Mouse (Mus musculus): ENCODE results near the gene Cc2d2a.

Cc2d2a gene

DNA sequence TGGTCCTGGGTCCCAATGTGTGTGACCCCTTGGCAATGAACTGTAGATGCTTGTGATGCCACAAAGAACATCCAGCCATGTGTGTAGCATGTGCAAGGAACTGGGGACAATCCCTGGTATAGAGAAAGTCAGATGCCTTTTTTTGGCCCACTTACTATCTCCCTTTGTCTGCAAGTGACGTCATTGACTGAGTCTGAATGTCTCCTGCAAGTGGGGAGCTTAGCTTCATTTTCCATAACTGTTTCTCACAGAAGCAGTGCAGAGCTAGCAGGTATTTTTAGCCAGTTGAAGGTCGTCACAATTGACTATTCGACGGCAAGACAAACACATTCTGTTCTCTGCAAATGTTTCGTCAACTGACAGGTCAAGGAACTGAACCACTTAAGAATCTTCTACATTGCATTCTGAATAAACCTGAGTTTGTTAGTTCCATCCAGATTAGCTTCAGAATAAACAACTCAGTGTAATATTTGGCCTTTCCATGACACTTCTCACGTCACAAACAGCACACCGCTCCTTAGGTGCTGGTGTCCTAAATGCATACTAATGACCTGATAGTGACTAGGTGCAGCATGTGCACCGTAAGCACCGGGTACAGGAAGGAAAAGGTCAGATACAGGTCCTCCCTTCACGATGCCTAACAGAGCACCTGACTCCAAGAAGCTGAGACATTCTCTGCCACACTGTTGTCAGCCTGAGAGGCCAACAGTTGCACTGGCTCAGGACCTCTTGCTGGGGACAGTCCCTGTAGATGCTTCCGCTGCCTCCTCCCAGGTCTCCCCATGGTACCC lies 66.4 kb downstream of the Cc2d2a start:
- peak; percentile 4 for DNase-seq (ENCODE audit: low spot score)

DNA sequence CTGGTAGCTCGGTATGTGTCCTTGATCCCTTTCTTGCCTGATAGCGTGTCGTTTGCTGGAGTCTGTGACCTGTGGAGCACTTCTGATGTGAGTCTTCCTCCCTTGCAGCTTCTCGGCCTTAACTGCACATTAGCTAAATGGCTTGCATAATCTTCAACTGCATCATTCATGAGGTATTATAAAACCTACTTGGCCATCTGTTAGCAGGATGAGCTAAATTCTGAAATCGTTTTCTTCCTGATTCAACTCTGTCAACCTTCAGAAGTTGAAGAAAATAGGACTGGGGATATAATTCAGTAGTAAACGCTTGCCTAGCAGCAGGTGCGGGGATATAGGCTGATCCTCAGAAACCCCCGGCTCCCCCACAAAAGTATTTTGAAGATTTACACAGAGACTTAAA lies 70.2 kb downstream of the Cc2d2a start:
- no peak for DNase-seq (ENCODE audit: low spot score)

DNA sequence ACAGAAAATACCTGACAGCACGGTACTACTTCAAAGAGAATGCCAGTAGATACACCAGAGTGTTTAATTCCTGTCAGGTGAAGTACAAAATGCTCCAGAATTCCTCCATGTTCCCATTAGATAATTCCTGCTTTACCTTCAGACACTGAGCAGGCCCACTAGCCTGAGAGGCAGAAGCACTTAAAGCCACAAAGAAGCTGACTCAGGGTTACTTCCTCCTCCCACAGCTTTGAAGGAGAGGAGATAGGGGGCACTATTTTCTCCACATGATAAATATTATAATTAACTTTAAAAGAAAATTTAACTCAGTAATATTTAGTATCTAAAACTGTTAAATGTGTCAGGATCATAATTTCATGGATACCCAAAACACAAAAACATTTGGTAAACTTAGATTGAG lies 82.0 kb downstream of the Cc2d2a start:
- no peak for DNase-seq (ENCODE audit: low spot score)

DNA sequence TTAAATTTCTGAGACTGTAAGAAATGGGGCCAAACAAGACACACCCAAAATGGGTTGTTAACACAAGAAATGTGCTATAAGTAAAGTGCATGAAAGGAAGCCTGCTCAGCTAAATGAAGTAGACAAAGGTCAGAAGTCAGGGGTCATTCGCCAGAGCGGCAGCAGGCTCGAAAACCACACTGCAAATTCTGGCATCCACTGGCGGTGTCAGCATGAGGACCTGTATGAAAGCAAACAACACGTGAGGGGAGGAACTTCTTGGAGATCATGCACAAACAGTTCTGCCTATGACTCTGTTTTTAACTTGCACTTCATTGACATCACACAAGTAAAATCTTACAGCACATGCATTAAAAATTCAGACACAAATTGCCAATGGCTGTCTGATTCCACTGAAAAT lies 83.0 kb downstream of the Cc2d2a start:
- no peak for DNase-seq (ENCODE audit: low spot score)

DNA sequence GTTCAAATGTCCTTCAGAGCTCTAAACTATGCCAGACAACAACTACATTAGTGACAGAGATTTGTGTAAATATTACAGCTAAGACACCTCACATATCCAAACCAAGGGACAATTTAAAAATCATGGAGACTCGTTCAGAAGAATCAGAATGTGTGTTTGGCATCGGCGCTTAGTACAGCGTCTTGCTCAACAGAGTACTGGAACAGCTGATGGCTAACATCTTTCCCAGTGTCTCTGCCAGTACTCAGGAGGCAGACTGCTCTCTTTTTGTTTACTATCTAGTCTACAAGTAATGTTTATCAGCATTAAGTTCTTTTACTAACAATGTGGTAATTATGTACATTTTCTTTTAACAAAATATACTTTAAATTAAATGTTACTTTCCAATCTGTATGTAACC lies 85.9 kb downstream of the Cc2d2a start:
- DNase-seq (ENCODE audit: low spot score) = no peak

DNA sequence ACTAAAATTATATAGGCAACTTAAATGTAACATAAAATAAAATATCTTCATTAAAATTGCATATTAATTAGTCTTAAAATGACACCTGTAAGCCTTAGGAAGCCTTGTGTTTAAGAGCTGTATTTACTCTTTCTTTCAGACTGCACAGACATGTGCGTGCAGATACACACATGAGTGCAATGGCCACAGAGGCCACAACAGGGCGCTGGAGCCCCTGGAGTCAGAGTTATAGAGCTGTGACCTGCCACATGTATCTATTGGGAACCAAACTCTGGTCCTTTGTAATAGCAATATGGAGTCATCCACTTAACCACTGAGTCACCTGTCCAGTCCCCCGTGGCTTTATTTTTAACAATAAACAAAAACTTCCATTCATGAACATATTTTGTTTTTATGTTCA lies 86.9 kb downstream of the Cc2d2a start:
- DNase-seq (ENCODE audit: low spot score) = no peak

DNA sequence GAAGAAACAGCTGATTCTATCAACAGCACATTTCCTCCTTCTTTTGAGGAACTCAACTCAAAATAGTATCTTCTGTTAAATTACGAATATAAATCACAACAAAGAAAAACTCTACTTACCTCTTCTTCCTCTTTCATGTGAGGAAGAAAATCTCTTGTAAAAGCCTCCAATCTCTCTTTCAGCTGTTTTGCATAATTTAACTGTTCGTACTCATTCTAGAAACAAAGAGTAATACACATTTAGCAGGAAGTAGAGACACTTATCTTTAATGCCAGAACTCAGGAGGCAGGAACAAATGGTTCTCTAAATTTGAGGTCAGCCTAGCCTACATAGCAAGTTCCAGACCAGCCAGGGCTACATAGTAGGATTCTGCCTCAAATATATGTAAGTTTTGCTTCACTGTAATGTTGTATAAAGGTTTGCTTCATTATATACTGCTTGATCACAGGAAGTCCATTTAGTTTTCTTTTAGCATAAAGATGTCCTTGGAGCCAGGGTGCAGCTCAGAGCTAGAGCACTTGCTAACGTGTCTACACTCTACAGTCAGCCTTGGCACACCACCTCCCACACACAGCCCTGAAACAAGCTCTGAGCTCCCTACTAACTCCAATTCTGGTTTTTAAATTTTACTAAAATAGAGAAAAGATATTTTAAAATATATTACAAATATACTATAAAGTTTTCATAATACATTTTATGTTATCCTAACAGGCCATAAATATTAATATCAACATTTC lies 108.6 kb downstream of the Cc2d2a start:
- DNase-seq (ENCODE audit: low spot score) = no peak

DNA sequence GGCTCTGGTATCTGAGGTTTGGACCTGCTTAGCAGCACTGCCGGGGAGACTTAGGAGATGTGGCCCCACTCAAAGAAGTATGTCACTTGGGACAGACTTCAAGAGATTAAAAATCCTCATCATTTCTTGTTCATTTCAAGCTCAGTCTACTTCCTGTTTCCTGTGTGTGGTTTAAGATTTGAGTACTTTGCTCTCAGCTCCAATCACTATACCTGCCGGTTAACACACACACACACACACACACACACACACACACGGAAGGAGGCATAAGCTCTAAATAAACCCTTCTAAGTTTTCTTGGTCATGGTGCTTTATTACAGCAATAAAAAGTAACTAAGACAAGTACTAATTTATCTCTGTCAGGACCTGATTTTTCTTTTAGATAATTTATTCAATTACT lies 109.4 kb downstream of the Cc2d2a start:
- DNase-seq (ENCODE audit: low spot score) = peak; percentile 65

DNA sequence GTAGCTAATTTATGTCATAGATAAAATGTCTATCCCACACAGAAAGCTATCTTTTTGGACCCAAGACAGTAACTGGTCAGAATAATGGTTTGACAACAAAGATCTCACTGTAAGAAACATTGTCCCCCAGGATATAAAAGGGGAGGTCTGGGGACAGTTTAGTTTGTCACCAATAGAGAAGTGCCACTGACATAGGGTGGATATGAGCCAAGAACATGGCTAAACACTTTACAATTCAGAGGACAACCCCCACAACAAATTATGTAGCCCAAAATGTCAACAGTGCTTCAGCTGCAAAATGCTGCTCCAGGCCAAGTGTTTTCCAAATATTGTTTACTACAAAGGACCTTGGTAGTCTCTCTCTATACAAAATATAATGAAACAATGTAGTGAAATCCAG lies 114.3 kb downstream of the Cc2d2a start:
- no peak for DNase-seq (ENCODE audit: low spot score)

DNA sequence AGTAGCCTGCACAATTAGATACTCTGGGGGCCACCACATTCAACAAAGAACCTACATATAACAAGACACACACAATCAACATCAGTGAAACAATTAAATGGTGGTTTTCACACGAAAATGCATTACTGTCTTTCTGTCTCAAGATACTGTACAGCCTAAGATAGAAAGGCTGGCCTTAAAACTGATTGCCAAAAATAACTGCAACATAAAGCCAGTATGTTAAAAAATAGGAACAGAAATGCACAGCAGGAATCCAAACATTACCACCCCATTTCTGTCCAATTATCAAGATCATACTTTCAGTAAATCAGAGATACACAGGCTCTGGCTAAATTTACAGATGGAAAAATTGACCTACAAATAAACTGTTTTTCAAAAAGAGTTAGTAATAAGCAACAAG lies 114.8 kb downstream of the Cc2d2a start:
- no peak for DNase-seq (ENCODE audit: low spot score)

DNA sequence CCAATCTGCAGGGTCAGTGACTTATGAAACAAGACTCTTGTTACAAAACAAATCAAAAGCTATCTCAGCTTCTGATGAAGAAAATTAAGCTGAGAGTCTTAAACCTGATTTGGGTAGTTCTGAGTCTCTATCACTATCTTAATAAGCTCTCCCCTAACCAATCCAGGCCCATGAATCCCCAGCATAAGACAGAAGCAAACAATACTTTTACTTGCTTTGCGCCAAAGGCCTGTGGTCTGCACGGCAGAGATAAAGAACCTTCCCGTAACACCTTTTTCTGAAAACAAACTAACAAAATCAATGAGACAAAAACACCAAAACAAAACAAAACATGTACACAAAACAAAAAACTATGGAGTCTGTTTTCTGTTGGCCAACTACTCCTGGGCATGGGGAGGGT lies 116.4 kb downstream of the Cc2d2a start:
- DNase-seq (ENCODE audit: low spot score) = no peak

DNA sequence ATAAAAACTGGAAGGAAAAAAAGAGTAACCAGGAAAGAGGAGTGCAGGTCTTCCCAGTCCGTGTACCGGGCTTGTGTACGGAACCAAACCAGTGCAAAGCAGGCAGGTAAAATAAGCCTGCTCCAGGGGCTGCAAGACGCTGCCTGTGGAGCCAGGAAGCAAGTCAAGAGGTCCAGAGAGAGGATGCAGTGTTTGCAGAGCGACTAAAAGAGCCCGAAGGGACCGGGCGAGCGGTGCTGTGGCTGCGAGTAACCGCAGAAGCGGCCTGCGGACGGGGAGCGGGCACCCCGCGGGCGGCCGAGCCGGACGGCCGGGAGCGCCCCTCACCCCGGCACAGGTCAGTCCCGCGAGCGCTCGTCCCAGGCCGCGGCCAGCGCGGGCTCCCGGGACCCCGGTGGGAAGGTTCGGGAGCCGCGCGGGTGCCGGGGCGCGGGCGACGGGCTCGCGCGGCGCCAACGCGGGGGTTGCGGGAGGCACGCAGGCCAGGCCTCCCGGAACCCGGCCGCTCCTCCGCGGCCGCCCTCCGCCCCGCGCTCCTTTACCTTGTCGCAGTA lies 119.4 kb downstream of the Cc2d2a start:
- DNase-seq (ENCODE audit: low spot score) = peak; percentile 19

DNA sequence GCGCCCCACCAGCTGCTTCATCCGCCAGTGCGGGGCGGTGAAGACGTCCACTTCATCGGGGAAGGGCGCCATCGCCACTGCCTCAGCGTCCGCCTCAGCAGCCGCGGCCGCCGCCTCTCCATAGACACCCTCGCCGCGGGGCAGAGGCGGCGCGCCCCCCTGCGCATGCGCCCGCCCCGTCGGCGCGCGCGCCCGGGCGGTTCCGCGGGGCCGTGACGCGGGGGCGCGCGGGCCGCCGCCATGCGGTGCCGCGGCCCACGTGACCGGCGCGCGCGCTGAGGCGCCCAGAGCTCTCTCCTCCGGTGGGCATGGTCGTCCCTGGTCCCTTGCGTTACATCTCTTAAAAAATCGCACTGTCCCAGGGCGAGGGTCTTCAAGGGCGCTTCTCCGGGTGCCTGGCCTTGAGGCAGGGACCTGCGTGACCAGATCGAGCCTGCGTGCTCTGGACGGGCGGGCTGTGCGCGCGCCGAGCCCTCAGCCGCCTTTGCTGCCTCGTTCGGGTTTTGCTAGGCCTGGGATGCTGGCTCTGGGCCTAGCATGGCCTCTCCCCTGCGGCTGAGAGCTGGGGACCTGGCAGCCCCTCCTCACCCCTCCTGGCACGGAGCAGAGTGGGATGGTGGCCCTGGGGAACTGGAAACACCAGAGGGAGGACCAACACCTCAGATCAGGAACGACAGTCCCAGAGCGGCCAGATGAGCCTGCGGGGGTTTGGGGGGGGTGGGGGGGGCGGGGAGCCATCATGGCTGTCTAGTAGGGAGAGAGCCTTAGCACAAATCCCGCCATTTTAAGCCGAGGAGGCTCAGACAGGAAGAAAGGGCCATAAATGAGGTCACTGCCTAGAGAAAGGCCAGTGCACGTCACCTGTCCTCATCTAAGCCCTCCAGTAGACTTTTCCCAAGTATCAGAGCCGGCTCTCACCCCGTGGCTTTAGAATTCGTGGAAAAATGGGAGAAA lies 120.1 kb downstream of the Cc2d2a start:
- DNase-seq (ENCODE audit: low spot score) = peak; percentile 80

DNA sequence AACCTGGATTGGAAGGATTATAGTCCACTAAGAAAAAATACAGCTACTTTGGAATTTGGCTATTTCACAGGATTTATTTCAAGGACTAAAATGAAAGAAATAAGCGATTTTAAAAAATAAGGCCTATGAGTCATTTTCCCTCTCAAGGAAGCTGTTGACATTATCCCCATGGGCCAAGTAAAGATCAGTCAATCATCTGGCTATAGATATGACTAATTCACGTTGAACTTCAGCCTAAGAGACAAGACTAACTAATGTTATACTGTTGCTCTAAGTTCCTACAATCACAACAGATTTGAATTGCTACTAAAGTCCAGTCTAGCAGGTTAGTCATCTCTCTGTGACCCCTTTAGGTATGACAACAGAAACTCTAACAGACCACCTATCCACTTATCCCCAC lies 121.8 kb downstream of the Cc2d2a start:
- DNase-seq (ENCODE audit: low spot score) = no peak

DNA sequence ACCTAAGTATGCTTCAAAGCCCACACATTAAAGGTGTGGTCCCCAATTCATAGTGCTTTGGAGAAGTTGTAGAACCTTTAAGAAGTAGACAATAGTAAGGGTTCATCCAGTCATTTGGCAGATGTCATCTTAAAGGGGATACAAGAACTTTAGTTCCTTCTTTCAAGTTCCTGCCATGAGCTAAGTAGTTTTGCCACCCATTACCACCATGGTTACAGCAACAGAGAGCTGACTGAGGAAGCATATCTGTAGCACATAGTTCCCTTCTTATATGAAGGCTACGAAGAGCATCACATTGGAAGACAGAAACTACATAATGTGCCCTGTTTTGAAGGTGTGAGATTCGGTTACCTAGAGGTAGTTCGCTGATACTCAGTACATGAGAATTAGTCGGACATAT lies 124.5 kb downstream of the Cc2d2a start:
- DNase-seq (ENCODE audit: low spot score) = no peak

DNA sequence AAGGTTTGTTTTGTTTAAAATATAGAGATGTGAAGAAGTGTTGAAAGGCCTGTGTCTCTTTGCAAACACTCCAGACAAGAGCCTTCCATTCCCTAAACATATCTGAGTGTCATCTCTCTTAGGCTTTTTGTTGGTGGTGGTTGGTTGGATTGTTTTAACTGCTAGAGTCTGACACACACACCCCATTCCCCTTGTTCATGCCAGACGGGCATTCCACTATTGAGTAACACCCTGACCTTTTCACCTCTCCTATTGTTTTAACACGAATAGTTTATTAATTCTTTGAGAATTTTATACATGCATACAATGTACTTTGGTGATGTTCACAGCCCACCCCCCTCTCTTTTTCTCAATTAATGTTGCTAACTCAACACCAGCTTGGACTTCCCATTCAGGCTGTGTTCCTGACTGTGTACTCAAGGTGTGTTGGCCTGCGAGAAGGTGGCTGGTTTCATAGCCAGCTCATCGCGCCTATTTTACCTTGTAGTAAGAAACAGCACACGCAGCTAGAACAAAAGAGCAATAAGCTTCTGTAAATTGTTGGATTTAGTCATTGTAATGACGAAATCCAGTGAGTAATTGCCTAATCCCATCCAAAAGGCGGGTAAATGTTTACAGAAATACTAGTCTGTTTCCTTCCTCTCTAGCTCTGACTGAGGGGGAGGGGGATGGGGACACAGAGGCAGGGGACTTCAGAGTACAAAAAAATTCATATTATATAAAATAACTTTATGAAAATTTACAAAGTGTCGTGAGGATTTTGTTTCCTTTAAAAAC lies 126.0 kb downstream of the Cc2d2a start:
- no peak for DNase-seq (ENCODE audit: low spot score)
